Mouse (Mus musculus): ENCODE data around the gene Kxd1. TPM values are rescaled to one million over a fixed set of nuclear protein-coding genes. Genes with fewer than 3 reads are reported as not detected.

Kxd1 gene
- total and polyA plus RNA-seq, 2 experiments from 2014 or later, result 48.7 to 53.8 TPM

DNA sequence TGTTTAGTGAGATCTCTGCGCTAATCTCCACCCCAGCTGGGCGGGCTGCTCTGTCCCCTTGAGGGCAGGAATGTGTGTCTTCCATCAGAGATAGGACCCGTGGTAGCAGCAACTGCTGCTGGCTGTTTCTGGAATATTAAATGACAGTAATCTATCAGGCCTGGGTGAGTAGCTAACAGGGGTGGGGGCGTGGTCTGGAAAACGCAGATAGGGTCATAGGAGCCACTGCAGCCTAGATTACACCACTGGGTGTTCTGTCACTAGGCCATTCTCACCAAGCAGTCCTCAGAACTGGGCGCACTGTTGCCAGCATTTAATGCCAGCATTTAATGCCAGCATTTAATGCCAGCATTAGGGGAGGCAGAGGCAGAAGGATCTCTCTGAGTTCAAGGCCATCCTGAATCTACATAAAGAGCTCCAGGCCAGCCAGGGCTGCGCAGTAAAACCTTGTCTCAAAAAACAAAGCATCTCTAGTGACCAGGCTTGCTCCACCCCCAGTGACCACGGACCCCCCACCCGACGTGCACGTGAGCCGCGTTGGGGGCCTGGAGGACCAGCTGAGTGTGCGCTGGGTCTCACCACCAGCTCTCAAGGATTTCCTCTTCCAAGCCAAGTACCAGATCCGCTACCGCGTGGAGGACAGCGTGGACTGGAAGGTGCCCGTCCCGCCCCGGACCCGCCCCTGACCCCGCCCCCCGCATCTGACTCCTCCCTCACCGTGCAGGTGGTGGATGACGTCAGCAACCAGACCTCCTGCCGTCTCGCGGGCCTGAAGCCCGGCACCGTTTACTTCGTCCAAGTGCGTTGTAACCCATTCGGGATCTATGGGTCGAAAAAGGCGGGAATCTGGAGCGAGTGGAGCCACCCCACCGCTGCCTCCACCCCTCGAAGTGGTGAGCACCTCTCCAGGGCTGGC is 27.1 kb downstream of the Kxd1 start:
- no peak for TF ChIP-seq CTCF (IDR thresholded peaks at IDR 0.05; ENCODE audit: low read depth)
- no peak overlapping the region for H3K27ac ChIP-seq
- H3K4me2 ChIP-seq (ENCODE audit: low read depth, low read length), result peak overlapping the region; percentile 23
- ATAC-seq, result peak; percentile 8; the same call in 1 of the 2 replicates
- H3K36me3 ChIP-seq (ENCODE audit: insufficient read depth, low read length), result no peaks in the 10 kb centered on the region
- no peak for DNase-seq (ENCODE audit: low spot score)
- H3K9ac ChIP-seq (replicated peaks; ENCODE audit: low read length), result no peak overlapping the region
- WGBS, result 11% methylated on average over 38 of the region's 39 CpGs
- H3K9me3 ChIP-seq (ENCODE audit: low read length), result no peaks in the 10 kb centered on the region
- H3K4me1 ChIP-seq (ENCODE audit: insufficient read depth, low read length), result peaks cover 10% of the 10 kb centered on the region; the same call in 1 of the 2 replicates
- H3K4me3 ChIP-seq (ENCODE audit: low read length), result 0 out of 2 replicates have a peak overlapping the region, but pooled peaks have one; percentile 6
- peaks cover 26% of the 10 kb centered on the region for H3K27me3 ChIP-seq (ENCODE audit: insufficient read depth, low read length)

GRCm38 (mm10) chr8:70495771-70496062 is 32.0 kb downstream of the Kxd1 start:
- H3K9ac ChIP-seq (replicated peaks; ENCODE audit: low read length), result no peak overlapping the region; the same call in 1 of the 2 replicates

GRCm38 (mm10) chr8:70495001-70495770 is 32.6 kb downstream of the Kxd1 start:
- no peak for DNase-seq (ENCODE audit: low spot score)
- Histone ChIP-seq H3K4me1 (ENCODE audit: insufficient read depth, low read length) (no peaks in the 10 kb centered on the region), H3K4me3 (ENCODE audit: low read length) (no peak overlapping the region), H3K27me3 (ENCODE audit: insufficient read depth, low read length) (peaks cover 59% of the 10 kb centered on the region), H3K9me3 (ENCODE audit: low read length) (no peaks in the 10 kb centered on the region), H3K36me3 (ENCODE audit: insufficient read depth, low read length) (no peaks in the 10 kb centered on the region), H3K4me2 (ENCODE audit: low read depth, low read length) (peak overlapping the region; percentile 62; the same call in 1 of the 2 replicates), H3K9ac (replicated peaks; ENCODE audit: low read length) (no peak overlapping the region; the same call in 1 of the 2 replicates), H3K27ac (no peak overlapping the region)
- ATAC-seq, result peak; percentile 27; the same call in 1 of the 2 replicates
- WGBS, result 5% methylated on average over 19 of the region's 21 CpGs
- TF ChIP-seq CTCF (IDR thresholded peaks at IDR 0.05; ENCODE audit: low read depth), result no peak

More at GRCm38 (mm10) chr8:70495771-70496062, 32.0 kb downstream of the Kxd1 start:
- H3K27me3 ChIP-seq (ENCODE audit: insufficient read depth, low read length), result peaks cover 54% of the 10 kb centered on the region
- TF ChIP-seq CTCF (IDR thresholded peaks at IDR 0.05; ENCODE audit: low read depth), result no peak
- peak overlapping the region; percentile 22; the same call in 1 of the 2 replicates for H3K4me2 ChIP-seq (ENCODE audit: low read depth, low read length)
- ATAC-seq (no peak), DNase-seq (ENCODE audit: low spot score) (no peak)
- no peak overlapping the region for H3K27ac ChIP-seq
- no peak overlapping the region for H3K4me3 ChIP-seq (ENCODE audit: low read length)
- no peaks in the 10 kb centered on the region for H3K4me1 ChIP-seq (ENCODE audit: insufficient read depth, low read length)
- H3K9me3 ChIP-seq (ENCODE audit: low read length), result no peaks in the 10 kb centered on the region
- 8% methylated on average over 12 of the region's 12 CpGs for WGBS
- H3K36me3 ChIP-seq (ENCODE audit: insufficient read depth, low read length), result no peaks in the 10 kb centered on the region

DNA sequence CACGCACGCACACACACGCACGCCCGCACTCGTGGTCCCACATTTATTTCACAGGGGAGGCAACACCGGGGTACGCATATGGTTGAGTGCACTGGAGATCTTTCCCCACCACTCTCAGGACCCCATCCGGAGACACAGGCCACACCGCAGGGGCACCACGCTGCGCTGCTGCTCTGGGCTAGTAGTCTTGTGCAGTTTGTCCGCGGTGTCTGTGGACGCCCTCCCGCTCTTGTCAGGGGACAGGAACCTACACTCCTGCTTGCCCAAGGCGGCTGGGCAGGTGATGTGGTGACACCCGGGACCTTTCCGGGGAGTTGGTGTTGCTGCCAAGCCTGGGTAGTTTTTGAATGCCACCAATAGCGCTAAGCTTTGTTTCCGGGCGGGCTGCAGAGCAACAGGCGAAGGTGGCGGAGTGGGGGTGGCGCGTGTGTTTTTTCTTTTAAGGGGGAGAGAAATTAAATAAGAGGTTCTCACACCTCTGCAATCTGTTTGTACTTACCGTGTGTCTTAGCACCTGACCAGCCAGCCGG is 33.3 kb downstream of the Kxd1 start:
- 3% methylated on average over 23 of the region's 28 CpGs for WGBS
- peak overlapping the region; percentile 62 for H3K4me2 ChIP-seq (ENCODE audit: low read depth, low read length)
- no peak for ATAC-seq
- no peak for DNase-seq (ENCODE audit: low spot score)
- no peak for TF ChIP-seq CTCF (IDR thresholded peaks at IDR 0.05; ENCODE audit: low read depth)
- H3K9me3 ChIP-seq (ENCODE audit: low read length), result no peaks in the 10 kb centered on the region
- H3K9ac ChIP-seq (replicated peaks; ENCODE audit: low read length), result no peak overlapping the region
- no peaks in the 10 kb centered on the region for H3K4me1 ChIP-seq (ENCODE audit: insufficient read depth, low read length)
- H3K27me3 ChIP-seq (ENCODE audit: insufficient read depth, low read length), result peaks cover 66% of the 10 kb centered on the region
- no peak overlapping the region for H3K27ac ChIP-seq
- no peaks in the 10 kb centered on the region for H3K36me3 ChIP-seq (ENCODE audit: insufficient read depth, low read length)
- H3K4me3 ChIP-seq (ENCODE audit: low read length), result peak overlapping the region; percentile 35

DNA sequence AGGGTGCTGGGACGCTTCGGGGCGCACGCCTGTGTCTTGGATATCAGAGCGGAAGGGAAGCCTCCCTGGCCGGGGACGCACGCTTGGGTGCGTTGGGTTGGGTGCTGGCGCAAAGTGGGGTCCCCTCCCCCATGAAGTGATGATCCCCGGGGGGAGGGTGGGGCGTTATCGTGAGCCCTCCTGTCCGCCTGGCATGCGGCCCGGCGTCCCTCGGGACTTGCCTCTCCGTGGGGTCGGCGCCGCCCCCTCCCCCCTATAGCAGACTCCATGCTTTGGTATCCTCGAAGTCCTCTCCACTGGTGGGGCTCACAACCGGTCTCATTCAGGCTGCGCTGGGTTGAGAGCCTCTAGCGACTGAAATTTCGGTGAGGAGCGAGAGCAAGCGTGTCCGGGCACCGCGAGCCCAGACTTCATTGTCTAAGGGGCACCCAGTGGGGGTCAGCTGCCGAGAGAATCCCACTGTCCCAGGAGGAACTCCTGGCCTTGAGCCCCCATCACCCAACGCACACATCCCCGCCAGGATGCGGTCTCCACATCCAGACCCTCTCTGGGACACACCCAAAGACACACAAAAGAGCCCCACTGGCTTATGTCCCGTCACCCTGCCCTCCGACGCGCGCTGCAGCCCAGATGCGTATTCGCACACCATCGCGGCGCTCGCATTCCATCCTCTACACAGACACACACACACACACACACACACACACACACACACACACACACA is 33.9 kb downstream of the Kxd1 start:
- Histone ChIP-seq H3K27ac (no peak overlapping the region), H3K9ac (replicated peaks; ENCODE audit: low read length) (no peak overlapping the region), H3K4me2 (ENCODE audit: low read depth, low read length) (peak overlapping the region; percentile 62), H3K27me3 (ENCODE audit: insufficient read depth, low read length) (peaks cover 72% of the 10 kb centered on the region), H3K36me3 (ENCODE audit: insufficient read depth, low read length) (no peaks in the 10 kb centered on the region), H3K9me3 (ENCODE audit: low read length) (no peaks in the 10 kb centered on the region), H3K4me1 (ENCODE audit: insufficient read depth, low read length) (no peaks in the 10 kb centered on the region), H3K4me3 (ENCODE audit: low read length) (peak overlapping the region; percentile 35)
- no peak for DNase-seq (ENCODE audit: low spot score)
- under 1% methylated on average over 47 of the region's 47 CpGs for WGBS
- ATAC-seq, result peak; percentile 15; the same call in 1 of the 2 replicates
- TF ChIP-seq CTCF (IDR thresholded peaks at IDR 0.05; ENCODE audit: low read depth), result no peak
